Mouse (Mus musculus) T-helper 17 cell (primary cell): ENCODE data around the gene Gm26992.
"Not testable (repeated sequence)": the region's sequence is repeated elsewhere in the genome, so short reads cannot be mapped to it uniquely, and the experiment has no call there.

Experiments
- in situ Hi-C, 2 experiments: fragments of 300-600 bp; cut with MboI, MseI; formaldehyde crosslinking; loops; 1 replicate in 1 of 2; 2 replicates in 1 of 2; pipeline ENCODE4 v1.15.1; 2025; ENCODE audit warnings: high pct_unique_total_duplicates in 2 of 2

The Gm26992 gene

GRCm38 (mm10) chrX:103421710-103422109 lies at the start of gene Gm26992:
Gene Gm26992 (plus strand): TSS chrX:103422010.
- in situ Hi-C loops: loop anchor here in 1 of 2 experiments (10.0 kb wide), 1 partner anchor 737 kb away; the partner anchor contains the start of gene Gm3880

GRCm38 (mm10) chrX:103374250-103374649 lies 47.6 kb upstream of the Gm26992 start:
- in situ Hi-C loops: loop anchor here (5.0 to 10.0 kb wide), 2 partner anchors 99 to 107 kb away; no protein-coding TSS in a partner anchor

- in situ Hi-C loops: no loop called here
Observed at GRCm38 (mm10) chrX:103384528-103384927, 37.3 kb upstream of the Gm26992 start.

- in situ Hi-C loops: loop anchor here in 1 of 2 experiments (5.0 kb wide), 1 partner anchor 131 kb away; no protein-coding TSS in a partner anchor
Observed at GRCm38 (mm10) chrX:103388131-103388530, 33.7 kb upstream of the Gm26992 start.

GRCm38 (mm10) chrX:103393841-103394240 lies 28.0 kb upstream of the Gm26992 start:
- in situ Hi-C loops: no loop called here

GRCm38 (mm10) chrX:103405021-103405420 lies 16.8 kb upstream of the Gm26992 start:
- in situ Hi-C loops: no loop called here

- in situ Hi-C loops: no loop called here
Observed at GRCm38 (mm10) chrX:103414167-103414566, 7.6 kb upstream of the Gm26992 start, which contains the start of gene Tsx. Gene Tsx (plus strand): TSS chrX:103414467.

GRCm38 (mm10) chrX:103427677-103428076 lies 5.9 kb downstream of the Gm26992 start:
- in situ Hi-C loops: loop anchor here in 1 of 2 experiments (10.0 kb wide), 1 partner anchor 743 kb away; the partner anchor contains the start of gene Gm3880

- in situ Hi-C loops: no loop called here
Observed at GRCm38 (mm10) chrX:103432293-103432692, 10.5 kb downstream of the Gm26992 start.

- in situ Hi-C loops: loop anchor here (5.0 kb wide), 2 partner anchors 41 to 171 kb away; no protein-coding TSS in a partner anchor
Observed at GRCm38 (mm10) chrX:103438023-103438422, 16.2 kb downstream of the Gm26992 start.

- in situ Hi-C loops: loop anchor here in 1 of 2 experiments (5.0 kb wide), 1 partner anchor 179 kb away; no protein-coding TSS in a partner anchor
Observed at GRCm38 (mm10) chrX:103440803-103441202, 19.0 kb downstream of the Gm26992 start.

- in situ Hi-C loops: loop anchor here in 1 of 2 experiments (5.0 kb wide), 1 partner anchor 181 kb away; no protein-coding TSS in a partner anchor
Observed at GRCm38 (mm10) chrX:103443755-103444154, 21.9 kb downstream of the Gm26992 start.

- in situ Hi-C loops: no loop called here
Observed at GRCm38 (mm10) chrX:103447539-103448169, 25.8 kb downstream of the Gm26992 start.

GRCm38 (mm10) chrX:103448429-103448828 lies 26.6 kb downstream of the Gm26992 start:
- in situ Hi-C loops: not testable (repeated sequence)

- in situ Hi-C loops: not testable (repeated sequence)
Observed at GRCm38 (mm10) chrX:103448943-103449722, 27.3 kb downstream of the Gm26992 start.

GRCm38 (mm10) chrX:103452815-103453214 lies 31.0 kb downstream of the Gm26992 start:
- in situ Hi-C loops: no loop called here

GRCm38 (mm10) chrX:103460056-103460455 lies 38.2 kb downstream of the Gm26992 start:
- in situ Hi-C loops: no loop called here

- in situ Hi-C loops: no loop called here
Observed at GRCm38 (mm10) chrX:103468998-103469397, 47.2 kb downstream of the Gm26992 start.

GRCm38 (mm10) chrX:103472346-103472745 lies 50.5 kb downstream of the Gm26992 start:
- in situ Hi-C loops: loop anchor here in 1 of 2 experiments (10.0 kb wide), 2 partner anchors 372 to 442 kb away; no protein-coding TSS in a partner anchor

- in situ Hi-C loops: loop anchor here (5.0 to 10.0 kb wide), 3 partner anchors 367 to 440 kb away; no protein-coding TSS in a partner anchor
Observed at GRCm38 (mm10) chrX:103477507-103477906, 55.7 kb downstream of the Gm26992 start.

- in situ Hi-C loops: loop anchor here (5.0 kb wide), 1 partner anchor 146 kb away; no protein-coding TSS in a partner anchor
Observed at GRCm38 (mm10) chrX:103481243-103482096, 59.7 kb downstream of the Gm26992 start.
